Mouse (Mus musculus): Measurements from ENCODE around the gene Ctbp1.

Ctbp1 gene

DNA sequence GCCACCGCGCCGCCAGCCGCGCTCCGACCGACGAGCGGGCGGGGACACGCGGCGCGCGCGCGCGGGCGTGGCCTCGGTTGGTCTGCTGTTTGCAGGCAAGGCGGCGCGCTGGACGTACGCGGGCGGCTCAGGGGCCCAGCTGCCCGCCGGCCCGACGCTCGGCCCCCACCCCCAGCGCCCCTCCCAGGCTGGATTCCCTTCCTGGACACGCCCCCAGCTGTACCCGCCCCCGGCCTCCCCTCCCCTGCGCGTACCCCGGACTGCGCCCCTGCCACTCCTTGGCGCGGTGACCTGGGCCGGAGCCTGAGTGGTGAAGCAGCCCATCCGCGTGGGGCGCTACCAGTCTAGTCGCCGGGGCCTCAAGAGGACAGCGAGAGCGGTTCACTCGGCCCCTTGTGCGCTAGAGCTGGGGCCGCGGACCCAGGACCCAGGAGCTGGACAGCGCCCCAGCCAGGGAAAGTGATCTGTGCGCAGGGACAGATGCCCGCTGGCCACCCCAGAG is at the start of gene Ctbp1:
Ctbp1 (minus strand) TSS at position 42 of the 502 bp plus-strand sequence.
- peak; percentile 93 for DNase-seq (ENCODE audit: low read depth, low spot score)

DNA sequence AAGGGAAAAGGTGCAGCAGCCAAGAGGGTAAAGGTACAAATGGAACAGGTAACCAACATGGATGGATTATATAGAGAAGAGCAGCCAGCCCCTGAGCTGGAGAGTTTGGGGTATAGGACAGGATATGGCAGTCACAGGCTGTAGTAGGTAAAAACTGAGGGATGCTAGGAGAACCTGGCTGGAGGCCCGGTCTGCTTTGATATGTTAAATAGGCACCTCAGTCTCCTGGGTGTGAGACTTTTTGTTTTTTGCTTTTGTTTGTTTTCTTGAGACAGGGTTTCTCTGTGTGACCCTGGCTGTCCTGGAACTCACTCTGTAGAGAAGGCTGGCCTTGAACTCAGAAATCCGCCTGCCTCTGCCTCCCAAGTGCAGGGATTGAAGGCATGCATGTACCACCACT is 49.7 kb upstream of the Ctbp1 start:
- DNase-seq (ENCODE audit: low read depth, low spot score), result no peak

DNA sequence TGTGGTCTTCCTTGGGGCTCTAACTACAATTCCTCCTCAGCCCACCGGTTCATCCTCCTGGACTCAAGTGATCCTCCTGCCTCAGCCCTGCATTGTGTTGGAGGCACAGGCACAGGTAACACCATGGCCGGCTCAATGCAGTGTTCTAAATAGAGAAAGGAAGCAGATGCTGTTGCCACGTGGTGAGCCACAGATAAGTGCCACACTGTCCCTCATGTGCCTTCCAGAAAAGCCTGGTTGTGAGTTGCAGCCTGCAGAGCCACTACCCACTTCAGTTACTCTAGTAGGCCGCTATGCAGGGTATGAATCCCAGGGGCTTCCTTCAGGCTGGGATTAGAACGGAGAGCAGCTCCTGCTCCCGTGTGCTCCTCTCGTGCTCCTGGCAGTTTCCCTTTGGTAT is 37.4 kb upstream of the Ctbp1 start:
- no peak for DNase-seq (ENCODE audit: low read depth, low spot score)

DNA sequence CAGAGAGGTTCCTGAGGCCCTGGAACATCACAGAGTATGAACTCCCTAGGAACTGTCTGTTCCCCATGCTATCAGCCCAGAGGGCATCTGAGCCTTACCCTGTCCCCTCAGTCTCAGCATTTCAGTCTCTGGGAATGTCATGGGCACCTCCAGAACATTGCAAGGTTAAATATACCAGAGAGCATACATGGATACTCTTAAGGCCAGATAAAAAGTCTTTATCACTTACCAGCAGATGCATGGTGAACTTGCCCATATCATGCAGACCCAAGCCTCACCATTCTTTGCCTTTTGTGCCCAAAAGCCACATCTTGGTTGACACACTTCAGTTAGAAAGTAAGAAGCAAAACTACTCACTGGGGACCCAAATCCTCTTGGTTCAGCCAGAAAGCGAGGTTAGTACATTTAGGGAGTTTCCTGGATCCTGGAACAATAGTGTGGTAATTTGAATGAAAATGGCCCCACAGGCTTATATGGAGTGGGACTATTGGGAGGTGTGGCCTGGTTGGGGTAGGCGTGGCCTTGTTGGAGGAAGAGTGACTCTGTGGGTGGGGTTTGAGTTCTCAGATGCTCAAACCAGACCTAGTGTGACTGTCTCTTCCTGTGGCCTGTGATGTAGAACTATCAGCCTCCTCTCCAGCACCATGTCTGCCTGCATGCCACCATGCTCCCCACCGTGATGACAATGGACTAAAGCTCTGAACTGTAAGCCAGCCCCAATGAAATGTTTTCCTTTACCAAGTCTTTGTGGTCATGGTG is 36.1 kb upstream of the Ctbp1 start:
- no peak for DNase-seq (ENCODE audit: low read depth, low spot score)

DNA sequence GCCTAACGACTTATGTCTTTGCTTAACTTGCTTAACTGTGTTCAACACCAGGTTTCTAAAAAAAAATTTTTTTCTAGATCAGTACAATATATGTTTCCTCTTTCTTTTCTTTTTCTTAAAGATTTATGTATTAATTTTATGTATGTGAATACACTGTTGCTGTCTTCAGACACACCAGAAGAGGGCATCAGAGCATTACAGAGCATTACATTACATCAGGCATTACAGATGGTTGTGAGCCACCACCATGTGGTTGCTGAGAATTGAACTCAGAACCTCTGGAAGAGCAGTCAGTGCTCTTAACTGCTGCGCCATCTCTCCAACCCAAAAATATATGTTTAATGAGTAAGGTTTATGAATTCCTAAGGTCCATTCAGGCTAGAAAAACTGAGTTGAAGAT is 27.0 kb upstream of the Ctbp1 start:
- no peak for DNase-seq (ENCODE audit: low read depth, low spot score)

DNA sequence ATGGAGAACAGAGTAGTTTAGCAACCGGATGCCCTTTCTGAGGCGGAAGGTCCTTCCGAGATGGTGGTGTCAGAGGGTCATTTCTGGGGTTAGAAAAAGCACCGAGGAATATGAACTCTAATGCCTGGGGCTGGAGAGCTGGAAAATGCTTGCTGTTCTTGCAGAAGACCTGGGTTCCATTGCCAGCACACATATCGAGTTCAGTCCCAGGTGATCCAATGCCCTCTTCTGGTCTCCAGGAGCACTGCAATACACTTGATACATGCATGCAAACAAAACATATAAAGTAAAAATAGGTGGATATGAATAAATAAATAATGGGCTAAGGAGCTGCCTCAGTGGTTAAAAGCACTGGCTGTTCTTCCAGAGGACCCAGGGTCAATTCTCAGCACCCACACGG is 22.4 kb upstream of the Ctbp1 start:
- DNase-seq (ENCODE audit: low read depth, low spot score), result no peak

DNA sequence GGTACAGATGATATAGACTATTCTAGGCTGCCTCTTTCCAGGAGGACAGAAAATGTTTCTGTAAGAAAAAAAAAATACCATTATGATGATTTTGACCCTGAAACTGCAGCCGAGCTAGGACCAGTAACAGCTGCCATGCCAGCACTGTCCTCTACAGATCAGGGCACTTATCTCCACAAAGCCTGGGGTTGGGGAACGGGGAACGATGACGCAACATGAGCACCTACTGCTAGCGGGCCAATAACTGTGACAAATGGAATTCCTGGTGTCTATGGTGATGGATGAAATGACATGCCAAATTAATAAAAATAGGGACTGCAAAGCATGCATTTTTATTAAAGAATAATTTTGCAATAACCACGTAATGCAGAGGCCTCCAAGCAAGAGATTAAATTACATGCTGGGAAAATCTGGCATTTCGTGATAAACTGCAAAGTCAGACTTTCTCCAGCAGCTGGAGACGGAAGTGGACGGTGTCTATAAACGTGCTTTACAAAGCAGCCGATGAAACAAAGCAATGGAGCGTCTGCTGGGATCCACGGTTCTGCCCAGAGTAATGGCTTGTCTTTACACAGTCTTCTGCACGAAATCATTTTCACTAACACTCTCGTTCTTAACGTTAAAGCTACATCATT is 19.1 kb upstream of the Ctbp1 start:
- DNase-seq (ENCODE audit: low read depth, low spot score), result no peak

DNA sequence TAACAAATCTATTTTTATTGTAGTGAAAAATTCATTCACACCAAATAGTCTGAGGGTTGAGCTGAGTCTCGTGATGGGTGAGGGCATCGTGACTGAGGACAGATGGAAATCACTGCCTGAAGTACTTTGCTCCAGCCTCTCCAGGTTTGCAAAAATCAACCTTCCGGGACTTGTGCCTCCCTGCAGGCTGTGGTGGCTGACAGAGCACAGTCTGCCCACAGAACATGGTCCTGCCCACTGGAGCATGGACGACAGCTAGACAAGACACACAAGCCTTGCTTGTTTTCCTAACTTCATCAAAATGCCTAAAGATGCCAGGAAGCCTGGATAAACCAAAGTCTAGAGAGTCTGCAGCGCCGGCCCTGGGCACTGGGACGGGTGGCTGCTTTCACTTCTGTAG is 9.2 kb upstream of the Ctbp1 start:
- DNase-seq (ENCODE audit: low read depth, low spot score), result no peak

DNA sequence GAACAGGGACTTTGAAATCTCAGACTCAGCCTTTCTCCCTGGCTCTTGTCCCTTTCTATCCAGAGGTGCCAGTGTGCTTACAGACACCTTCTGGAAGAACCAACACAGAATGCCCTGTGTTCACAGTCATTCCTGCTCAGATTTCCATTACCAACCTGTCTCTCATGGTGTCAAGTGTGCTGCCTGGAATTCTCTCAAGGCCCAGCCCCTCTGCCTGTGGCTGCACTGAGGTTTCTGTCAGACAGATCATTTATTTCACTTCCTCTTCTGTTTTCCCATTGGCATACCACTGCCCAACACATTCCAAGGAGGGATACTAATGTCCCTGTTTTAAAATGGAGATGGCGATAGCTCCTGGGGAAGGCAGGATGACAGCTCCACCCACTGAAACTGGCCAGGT is 6.6 kb upstream of the Ctbp1 start:
- no peak for DNase-seq (ENCODE audit: low read depth, low spot score)

DNA sequence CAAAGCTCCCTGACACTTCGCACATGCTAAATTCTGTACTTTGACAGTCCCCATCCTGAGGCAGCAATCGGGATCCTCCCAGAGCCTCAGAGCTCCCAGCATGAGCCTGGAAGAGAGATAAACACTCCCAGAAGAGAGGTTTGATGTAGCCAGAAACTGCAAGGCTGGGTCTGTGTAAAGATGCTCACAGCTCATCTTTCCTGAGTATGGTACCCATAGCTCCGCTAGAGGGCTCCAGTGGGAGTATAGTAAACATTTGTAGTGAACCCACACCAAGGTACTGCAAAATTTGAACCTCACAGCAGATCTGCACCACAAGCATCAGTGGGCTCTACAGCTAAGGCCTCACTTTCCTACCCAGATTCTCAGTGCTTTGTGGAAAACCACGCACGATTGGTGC is 4.2 kb upstream of the Ctbp1 start:
- no peak for DNase-seq (ENCODE audit: low read depth, low spot score)

DNA sequence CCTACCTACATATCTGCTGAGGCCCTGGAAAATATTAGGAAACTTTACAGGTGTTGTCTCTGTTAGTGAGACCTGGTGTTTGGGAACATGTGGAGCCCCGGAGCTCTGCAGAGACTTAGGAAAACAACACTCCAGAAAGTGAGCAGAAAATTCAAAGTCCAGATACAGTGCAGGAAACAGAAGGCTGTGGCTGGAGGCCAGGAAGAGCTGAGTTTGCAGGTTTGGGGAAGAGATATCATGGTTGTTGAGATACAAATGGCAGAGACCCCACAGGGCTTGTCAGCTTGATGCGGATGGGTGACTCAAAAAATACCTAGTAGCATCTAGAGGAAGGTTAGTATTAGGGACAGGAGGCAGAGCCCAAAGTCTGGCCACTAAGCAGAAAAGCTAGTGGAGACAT is 2.5 kb upstream of the Ctbp1 start:
- no peak for DNase-seq (ENCODE audit: low read depth, low spot score)

DNA sequence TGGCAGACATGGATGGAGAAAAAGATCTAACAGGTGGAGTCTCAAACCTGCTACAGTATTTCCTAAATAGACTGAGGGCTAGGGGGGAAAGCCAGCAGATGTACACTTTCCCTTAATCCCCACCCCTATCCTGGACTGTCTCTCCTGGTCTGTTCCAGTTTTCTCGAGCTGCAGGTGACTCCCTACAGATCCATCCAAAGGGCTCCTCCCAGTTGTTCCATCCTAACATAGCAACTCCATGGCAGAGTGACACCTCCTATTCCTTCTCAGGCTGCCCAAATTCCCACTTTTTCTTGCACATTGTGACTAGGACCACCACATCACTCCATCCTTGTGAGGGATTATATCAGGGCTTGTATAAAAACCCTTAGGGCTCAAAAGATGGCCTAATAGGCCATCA is 960 bp upstream of the Ctbp1 start:
- no peak for DNase-seq (ENCODE audit: low read depth, low spot score)

DNA sequence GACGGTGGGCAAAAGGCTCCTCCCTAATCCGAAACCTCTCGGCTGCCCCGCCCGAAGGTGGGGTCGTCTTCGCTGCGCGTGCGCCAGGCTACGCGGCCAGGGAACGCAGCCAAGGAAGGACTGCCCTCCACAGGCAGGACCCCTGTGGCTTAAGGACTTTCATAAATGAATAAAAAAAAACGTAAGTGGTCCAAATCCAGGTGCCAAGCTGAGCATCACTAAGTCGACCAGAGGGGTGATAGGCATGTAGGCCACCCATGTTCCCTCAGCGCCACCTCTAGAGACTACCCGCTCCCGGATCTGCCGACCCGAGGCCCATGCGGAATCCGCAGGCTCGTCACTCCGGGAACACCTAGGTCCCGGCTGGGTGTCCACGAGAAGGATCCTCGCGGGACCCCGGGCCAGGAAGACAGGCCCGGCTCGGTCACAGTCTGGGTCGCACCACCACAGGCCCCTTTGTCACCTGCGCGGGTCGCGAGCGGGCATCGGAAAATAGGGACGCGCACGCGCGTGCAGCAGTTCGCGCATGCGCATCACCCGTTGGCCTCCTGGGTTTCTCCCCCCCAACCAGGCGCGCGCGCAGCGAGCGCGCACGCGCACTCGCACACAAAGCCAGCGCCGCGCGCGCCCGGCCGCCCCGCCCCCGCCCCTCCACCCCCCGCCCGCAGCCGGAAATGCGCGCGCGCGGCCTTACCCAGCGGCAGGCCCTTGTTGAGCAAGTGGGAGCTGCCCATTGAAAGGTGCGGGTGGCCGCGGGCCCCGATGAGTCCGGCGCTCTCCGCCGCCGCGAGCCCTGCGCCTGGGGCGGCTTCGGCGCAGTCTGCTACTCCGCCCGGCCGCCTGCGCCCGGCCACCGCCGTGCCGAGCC is 475 bp downstream of the Ctbp1 start:
- peak; percentile 92 for DNase-seq (ENCODE audit: low read depth, low spot score)

DNA sequence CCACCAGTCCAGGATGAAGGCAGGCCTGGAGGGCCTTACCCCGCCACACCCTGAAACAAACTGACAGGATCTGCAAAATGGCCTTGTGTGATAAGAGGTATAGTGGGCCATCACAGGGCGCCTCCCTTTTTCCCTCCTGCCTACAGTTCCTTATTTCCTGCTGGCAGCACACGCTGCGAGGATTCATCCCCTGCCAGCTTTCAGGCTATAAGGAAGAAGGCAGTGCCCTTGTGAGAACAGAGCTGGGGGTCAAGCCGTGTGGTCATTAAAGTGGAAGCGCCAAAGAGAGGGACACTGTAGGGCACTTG is 1.1 kb downstream of the Ctbp1 start:
- DNase-seq (ENCODE audit: low read depth, low spot score), result no peak

DNA sequence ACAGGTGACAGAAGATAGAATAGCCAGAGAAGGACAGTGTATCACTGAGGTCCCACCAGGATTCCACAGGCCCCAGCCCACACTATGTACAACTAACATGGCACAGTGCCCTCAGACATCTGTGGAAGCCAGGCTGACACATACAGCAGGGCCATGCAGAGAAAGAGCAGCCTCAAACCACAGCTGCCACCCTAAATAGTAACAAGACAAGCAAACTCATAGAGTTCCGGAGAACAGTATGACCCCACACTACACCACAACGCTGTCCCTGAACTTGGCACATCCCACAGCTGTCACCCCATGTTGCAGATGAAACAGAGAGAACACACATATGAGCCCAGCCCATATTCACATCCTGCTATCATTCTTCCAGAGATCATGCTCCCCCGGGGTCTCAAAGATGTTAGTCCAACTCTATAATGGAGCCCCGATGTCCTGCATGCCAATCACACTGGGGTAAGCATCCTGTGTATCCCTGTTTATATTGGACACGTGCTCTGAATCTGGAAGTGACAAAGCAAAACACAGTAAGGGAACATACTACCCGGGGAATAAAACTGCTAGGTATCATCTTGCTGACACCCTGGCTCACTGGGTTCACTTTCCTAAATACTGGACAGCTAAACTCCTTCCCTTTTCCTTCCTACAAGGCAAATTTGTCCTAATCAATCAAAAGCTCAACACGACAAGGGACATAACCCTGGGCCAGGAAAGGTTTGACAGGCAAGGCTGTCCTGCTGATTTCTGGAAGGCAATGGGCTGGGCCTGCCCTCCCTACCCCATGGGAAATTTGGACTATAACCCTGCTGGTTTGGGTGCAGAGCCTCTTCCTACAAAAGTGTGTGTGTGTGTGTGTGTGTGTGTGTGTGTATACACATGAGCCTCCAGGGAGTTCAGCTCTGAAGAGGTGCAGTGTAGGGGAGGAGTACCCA is 1.7 kb downstream of the Ctbp1 start:
- DNase-seq (ENCODE audit: low read depth, low spot score), result no peak

DNA sequence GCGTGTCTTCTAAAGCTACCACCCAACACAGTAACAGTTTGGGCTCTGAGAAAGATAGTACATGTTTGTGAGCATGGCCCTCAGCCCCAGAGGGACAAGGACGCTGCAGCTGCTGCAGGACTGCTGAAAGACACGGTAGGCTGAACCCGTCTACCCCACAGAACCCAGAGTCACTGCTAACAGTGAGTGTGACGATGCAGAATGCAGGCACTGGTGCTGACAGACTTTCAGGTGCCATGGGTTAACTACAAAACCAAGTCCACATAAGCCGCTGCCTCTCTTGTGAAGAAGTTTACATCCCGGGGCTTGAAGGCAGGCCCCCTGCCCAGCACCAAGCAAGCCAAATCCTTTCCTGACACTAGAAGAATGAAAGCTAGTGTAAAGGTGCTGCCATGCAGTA is 2.6 kb downstream of the Ctbp1 start:
- no peak for DNase-seq (ENCODE audit: low read depth, low spot score)

DNA sequence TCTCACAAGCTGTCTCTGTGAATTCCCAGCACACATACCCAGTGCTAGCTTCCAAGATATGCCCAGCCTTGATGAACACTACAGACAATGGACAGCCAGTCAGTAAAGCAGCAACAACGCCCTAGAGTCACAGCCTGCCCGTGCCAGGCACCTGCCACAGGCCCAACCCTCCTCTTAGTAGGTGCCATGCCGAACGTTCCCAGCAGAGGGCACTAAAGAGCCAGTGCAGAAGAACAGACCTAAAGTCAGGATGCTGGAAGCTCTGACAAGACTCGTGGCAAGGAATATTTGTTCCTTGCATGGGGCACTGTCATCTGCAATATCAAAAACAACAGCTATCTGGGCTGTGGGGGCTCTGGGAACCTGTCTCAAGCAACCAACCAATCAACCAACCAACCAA is 4.2 kb downstream of the Ctbp1 start:
- peak; percentile 62 for DNase-seq (ENCODE audit: low read depth, low spot score)

DNA sequence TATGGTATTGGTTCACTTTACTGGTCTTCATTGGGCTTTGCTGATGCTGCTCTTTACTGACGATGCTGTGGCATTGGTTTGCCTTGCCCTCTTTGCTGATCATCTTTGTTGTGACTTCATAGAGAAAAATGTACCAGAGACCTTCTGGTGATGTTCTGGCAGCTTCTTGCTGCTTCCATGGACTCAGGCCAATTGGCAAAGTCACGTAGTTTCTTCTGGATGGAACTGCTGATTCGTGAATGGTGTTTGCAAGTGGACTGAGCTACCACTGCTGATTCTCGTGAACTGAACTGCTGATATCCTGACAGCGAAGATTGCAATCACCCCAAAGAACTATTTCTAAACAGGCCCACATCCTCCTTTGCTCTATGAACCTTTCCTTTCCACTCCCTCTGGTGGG is 20.4 kb downstream of the Ctbp1 start:
- no peak for DNase-seq (ENCODE audit: low read depth, low spot score)

DNA sequence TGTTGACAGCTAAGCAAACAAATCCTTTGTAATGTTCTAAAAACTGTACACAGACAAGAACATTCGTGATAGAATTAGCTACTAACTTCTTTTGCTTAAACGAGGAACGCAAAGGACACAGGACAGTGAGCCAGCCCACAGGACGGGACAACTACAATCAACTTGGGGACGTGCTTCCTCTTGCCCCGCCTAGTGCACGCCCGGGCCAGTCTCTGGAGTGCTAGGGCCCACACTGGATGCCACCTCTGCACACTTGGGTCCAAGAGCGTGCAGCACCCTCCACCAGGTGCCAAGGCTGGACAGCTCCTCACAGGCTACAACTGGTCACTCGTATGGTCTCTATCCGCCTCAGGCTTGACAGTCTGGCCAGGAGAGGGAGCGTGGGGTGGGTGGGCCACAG is 26.6 kb downstream of the Ctbp1 start:
- no peak for DNase-seq (ENCODE audit: low read depth, low spot score)

DNA sequence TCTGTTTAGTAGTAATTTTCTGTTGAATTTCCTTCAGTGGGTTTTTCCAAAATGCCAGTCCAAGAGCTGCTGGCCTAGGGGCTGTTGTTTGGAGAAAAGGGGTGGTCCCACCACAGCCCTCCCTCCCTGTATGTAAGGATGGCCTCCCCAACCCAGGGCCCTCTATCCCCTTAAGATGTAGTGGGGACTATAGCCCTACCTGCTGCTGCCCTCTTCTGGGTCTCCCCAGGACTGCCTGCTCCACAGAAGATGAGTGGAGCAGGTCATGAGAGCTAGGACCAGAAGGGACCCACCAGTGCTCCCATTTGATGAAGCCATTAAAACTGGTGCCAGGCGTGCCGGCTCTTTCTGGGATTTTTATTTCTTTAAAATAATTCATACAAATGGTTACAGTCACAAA is 27.4 kb downstream of the Ctbp1 start:
- DNase-seq (ENCODE audit: low read depth, low spot score), result no peak

DNA sequence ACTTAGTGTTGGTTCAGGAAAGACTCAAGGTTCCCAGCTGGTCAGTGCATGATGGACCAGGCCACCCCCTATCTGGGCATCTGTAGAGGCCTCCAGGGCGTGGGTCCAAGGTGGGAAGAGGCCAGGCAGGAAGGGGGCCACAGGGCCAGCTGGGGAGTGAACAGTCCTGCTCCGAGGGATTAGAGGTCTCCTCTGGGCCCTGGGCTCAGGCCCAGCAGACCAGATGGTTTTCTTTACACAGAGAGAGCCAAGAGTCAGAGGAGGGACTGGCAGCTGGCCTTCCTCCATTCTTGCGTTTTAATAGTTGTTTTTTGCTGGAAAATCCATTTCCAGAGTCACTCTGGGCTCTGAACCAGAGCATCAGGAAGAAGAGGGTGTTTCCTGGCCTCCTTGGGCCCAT is 29.1 kb downstream of the Ctbp1 start:
- no peak for DNase-seq (ENCODE audit: low read depth, low spot score)
